Mouse (Mus musculus): ENCODE measurements around the gene Zfp213. TPM values are rescaled to one million over a fixed set of nuclear protein-coding genes. Genes with fewer than 3 reads are reported as not detected.

The Zfp213 gene
- polyA plus RNA-seq, 1 experiment: 3.4 TPM

GRCm38 (mm10) chr17:23553634-23554120 lies 10.4 kb downstream of the Zfp213 start:
- Histone ChIP-seq H3K4me3 (ENCODE audit: insufficient read depth, low read depth, low read length) (no peak overlapping the region), H3K4me1 (ENCODE audit: control insufficient read depth, insufficient read depth, insufficient read length, low read length) (peaks cover 3% of the 10 kb centered on the region), H3K27ac (replicated peaks; ENCODE audit: low read depth, low read length) (no peak overlapping the region)

DNA sequence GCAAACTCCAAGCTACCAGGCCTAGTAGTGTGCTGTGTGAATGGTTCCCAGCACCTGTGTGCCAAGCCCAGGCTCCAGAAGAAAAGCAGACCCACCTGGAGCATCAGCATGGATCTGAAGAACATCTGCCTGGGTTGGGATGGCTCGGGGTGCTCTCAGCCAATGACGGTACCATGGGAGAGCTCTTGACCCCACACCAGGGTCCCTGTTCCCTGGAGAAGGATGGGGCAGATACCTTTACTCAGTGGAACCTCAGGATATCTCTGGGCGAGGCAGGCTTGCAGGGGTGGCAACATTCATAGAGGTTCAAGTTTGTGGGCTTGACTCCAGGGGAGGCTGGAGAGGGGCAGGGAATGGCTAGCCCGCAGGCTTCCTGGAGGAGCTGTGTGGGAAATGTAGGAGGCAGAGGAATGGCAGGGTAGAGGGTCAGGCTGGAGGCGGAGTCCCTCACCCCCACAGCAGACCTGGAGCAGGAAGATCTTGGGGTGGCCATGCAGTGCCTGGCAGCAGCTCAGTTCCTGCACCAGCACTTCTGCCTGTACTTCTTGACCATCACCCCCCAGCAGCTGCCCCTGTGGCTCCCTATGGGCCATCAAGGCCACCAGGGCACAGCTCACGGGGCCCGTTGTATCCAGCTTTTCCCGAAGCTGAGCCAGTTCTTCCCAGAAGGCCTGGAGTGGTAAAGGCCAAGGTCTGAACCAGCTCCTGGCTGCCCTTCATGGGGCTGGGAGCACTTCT lies 11.0 kb downstream of the Zfp213 start:
- Histone ChIP-seq H3K27ac (replicated peaks; ENCODE audit: low read depth, low read length) (no peak overlapping the region), H3K4me3 (ENCODE audit: insufficient read depth, low read depth, low read length) (no peak overlapping the region), H3K4me1 (ENCODE audit: control insufficient read depth, insufficient read depth, insufficient read length, low read length) (peaks cover 3% of the 10 kb centered on the region)

DNA sequence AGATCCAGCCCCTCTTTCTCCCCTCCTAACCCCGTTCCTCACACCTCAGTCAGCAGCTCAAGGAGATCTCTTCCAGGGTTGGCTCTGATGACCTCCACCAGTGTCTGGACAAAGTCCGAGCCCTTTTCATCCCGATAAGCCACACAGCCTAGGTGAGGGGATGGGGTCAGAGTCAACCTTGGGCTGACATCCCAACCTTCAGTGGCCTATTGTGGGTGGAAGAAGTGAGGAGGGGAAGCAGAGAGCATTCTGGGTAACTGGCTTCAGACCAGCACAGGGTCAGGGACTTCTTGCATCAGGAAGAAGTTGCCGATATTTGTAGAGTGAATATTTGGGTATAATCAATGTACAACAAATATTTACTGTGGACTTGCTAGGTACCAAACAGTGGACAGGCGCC lies 12.1 kb downstream of the Zfp213 start:
- no peak overlapping the region for H3K27ac ChIP-seq (replicated peaks; ENCODE audit: low read depth, low read length)
- H3K4me3 ChIP-seq (ENCODE audit: insufficient read depth, low read depth, low read length): no peak overlapping the region
- H3K4me1 ChIP-seq (ENCODE audit: control insufficient read depth, insufficient read depth, insufficient read length, low read length): peaks cover 3% of the 10 kb centered on the region

- Histone ChIP-seq H3K4me3 (ENCODE audit: insufficient read depth, low read depth, low read length) (no peak overlapping the region), H3K27ac (replicated peaks; ENCODE audit: low read depth, low read length) (no peak overlapping the region), H3K4me1 (ENCODE audit: control insufficient read depth, insufficient read depth, insufficient read length, low read length) (peaks cover 3% of the 10 kb centered on the region)
Measured at GRCm38 (mm10) chr17:23551416-23551815, 12.6 kb downstream of the Zfp213 start.

GRCm38 (mm10) chr17:23550856-23551255 lies 13.2 kb downstream of the Zfp213 start:
- H3K27ac ChIP-seq (replicated peaks; ENCODE audit: low read depth, low read length): peak overlapping the region; percentile 60

GRCm38 (mm10) chr17:23550188-23550791 lies 13.7 kb downstream of the Zfp213 start:
- Histone ChIP-seq H3K4me1 (ENCODE audit: control insufficient read depth, insufficient read depth, insufficient read length, low read length) (peaks cover 3% of the 10 kb centered on the region), H3K4me3 (ENCODE audit: insufficient read depth, low read depth, low read length) (peak overlapping the region; percentile 68), H3K27ac (replicated peaks; ENCODE audit: low read depth, low read length) (peak overlapping the region; percentile 60)

More at GRCm38 (mm10) chr17:23550856-23551255, 13.2 kb downstream of the Zfp213 start:
- peak overlapping the region; percentile 68 for H3K4me3 ChIP-seq (ENCODE audit: insufficient read depth, low read depth, low read length)
- peaks cover 3% of the 10 kb centered on the region for H3K4me1 ChIP-seq (ENCODE audit: control insufficient read depth, insufficient read depth, insufficient read length, low read length)

DNA sequence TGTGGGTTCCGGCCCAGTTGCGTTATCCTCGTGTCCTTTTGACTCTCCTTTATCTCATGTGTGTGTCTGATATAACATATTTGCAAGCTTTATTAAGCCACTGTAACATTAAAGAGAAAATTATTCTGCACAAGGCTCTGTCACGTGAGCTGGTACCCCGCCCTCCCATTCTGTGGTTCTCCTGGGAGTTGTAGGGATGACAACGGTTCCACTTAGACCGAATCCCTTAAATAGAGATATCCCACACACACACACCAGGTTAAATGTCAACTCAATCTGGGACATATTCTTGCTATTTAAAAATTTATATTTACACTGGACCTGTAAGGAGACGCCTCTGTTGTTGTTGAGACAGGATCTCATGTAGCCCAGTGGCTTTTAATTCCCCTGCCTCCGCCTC lies 14.6 kb downstream of the Zfp213 start:
- Histone ChIP-seq H3K4me1 (ENCODE audit: control insufficient read depth, insufficient read depth, insufficient read length, low read length) (peaks cover 3% of the 10 kb centered on the region), H3K27ac (replicated peaks; ENCODE audit: low read depth, low read length) (no peak overlapping the region), H3K4me3 (ENCODE audit: insufficient read depth, low read depth, low read length) (peak overlapping the region; percentile 68)

DNA sequence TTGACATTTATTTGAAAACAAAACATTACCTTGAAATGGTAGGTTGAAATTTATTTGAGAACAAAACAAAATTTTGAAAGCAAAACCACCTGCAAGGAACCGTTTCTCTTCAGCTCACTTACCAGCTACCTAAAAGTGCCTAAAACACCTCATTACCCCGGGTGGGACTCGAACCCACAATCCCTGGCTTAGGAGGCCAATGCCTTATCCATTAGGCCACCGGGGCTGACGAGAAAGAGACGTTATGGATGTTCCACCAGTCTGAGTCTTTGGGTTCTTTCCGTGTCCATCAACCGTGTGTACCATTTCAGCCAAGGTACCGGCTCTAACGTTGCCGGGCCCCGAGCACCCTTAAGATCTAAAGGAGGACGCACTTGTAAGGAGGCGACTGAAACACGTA lies 15.4 kb downstream of the Zfp213 start:
- H3K27ac ChIP-seq (replicated peaks; ENCODE audit: low read depth, low read length): no peak overlapping the region

DNA sequence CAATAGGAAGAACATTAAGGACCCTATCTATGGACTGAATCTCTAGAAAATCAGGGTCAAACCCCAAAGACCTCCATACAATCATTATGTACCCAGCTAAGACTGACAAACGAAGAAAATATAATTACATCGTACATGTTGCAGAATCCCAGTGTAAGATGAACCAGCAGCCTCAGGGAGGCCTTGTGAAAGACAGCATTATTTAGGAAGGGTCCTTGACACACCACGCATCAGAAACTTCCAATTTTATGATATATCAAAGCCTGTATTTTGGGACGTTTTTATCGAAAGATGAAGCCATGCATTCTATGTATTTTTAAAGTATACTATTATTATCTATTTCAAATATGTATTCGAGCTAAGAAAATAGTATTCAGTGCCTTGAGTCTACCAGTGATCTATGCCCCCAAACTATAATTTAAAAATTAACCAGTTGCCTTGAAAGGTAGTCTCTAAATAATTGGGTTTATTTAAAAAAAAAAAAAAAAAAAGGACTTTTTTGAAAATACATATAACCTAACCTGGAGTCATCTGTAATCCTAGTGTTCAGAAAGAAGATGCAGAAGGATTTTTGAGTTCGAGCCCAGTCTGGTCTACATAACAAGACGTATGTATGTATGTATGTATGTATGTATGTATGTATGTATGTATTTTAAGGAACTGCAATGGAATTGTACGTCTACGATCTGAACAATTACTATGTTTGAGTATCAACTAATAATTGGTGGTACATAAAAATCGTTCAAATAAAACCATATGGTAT lies 16.2 kb downstream of the Zfp213 start:
- peaks cover 9% of the 10 kb centered on the region for H3K4me1 ChIP-seq (ENCODE audit: control insufficient read depth, insufficient read depth, insufficient read length, low read length)
- no peak overlapping the region for H3K4me3 ChIP-seq (ENCODE audit: insufficient read depth, low read depth, low read length)

More for the DNA sequence above, 15.4 kb downstream of the Zfp213 start:
- Histone ChIP-seq H3K4me3 (ENCODE audit: insufficient read depth, low read depth, low read length) (peak overlapping the region; percentile 68), H3K4me1 (ENCODE audit: control insufficient read depth, insufficient read depth, insufficient read length, low read length) (peaks cover 5% of the 10 kb centered on the region)

GRCm38 (mm10) chr17:23546702-23547505 lies 17.1 kb downstream of the Zfp213 start:
- Histone ChIP-seq H3K4me1 (ENCODE audit: control insufficient read depth, insufficient read depth, insufficient read length, low read length) (peaks cover 10% of the 10 kb centered on the region), H3K4me3 (ENCODE audit: insufficient read depth, low read depth, low read length) (peak overlapping the region; percentile 82), H3K27ac (replicated peaks; ENCODE audit: low read depth, low read length) (peak overlapping the region; percentile 86)

More for the DNA sequence above, 16.2 kb downstream of the Zfp213 start:
- no peak overlapping the region for H3K27ac ChIP-seq (replicated peaks; ENCODE audit: low read depth, low read length)

DNA sequence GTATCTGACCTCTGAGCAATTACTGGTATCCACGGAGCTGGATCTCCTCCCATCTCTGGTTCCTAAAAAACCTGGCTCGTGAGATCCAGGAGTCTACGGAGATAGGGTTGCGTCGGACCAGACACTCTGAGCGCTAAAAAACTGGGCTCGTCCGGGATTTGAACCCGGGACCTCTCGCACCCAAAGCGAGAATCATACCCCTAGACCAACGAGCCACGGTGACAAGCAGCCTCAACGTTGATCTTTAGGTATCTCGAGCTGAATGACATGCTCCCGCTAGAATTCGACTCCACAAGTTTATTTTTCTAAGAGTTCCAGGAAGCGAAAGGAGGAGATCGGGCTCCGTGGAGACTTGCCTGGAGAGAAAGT lies 17.7 kb downstream of the Zfp213 start:
- Histone ChIP-seq H3K27ac (replicated peaks; ENCODE audit: low read depth, low read length) (peak overlapping the region; percentile 86), H3K4me3 (ENCODE audit: insufficient read depth, low read depth, low read length) (peak overlapping the region; percentile 82), H3K4me1 (ENCODE audit: control insufficient read depth, insufficient read depth, insufficient read length, low read length) (peaks cover 10% of the 10 kb centered on the region)

DNA sequence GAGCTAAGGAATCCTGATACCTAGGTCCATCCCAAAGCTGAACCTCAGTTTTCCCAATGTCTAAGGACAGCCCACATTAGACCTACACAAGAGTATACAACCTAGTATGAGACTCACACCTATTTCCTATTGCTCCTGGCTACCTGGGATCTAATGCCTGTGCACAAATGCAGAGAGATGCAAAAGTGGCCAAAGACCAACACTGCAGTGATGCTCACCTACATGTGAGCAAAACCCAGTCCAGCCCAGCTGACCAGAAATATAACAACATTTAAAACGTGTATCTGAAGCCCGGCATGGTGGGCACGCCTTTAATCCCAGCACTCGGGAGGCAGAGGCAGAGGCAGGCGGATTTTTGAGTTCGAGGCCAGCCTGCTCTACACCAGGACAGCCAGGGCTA lies 18.2 kb downstream of the Zfp213 start:
- no peak overlapping the region for H3K4me3 ChIP-seq (ENCODE audit: insufficient read depth, low read depth, low read length)
- no peak overlapping the region for H3K27ac ChIP-seq (replicated peaks; ENCODE audit: low read depth, low read length)
- H3K4me1 ChIP-seq (ENCODE audit: control insufficient read depth, insufficient read depth, insufficient read length, low read length): peaks cover 10% of the 10 kb centered on the region; the same call in 1 of the 2 replicates

DNA sequence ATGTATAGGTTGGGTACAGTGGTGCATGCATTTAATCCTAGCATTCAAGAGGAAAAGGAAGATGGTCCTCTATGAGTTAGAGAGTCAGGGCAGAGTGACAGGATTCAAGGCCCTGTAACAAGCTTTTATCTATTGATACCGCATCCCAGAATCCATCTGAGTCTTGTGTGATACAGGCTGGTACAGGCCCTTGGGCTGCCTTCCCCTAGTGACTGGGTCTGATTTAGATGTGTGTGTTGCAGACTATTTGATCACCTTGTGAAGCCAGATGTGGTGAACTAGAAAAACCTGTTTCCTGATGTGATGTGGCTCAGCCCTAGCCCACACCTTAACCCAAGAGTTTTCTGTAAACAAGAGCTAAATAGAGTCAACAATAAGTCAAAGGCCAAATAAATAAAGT lies 19.3 kb downstream of the Zfp213 start:
- peaks cover 10% of the 10 kb centered on the region; the same call in 1 of the 2 replicates for H3K4me1 ChIP-seq (ENCODE audit: control insufficient read depth, insufficient read depth, insufficient read length, low read length)
- H3K4me3 ChIP-seq (ENCODE audit: insufficient read depth, low read depth, low read length): no peak overlapping the region
- H3K27ac ChIP-seq (replicated peaks; ENCODE audit: low read depth, low read length): no peak overlapping the region

DNA sequence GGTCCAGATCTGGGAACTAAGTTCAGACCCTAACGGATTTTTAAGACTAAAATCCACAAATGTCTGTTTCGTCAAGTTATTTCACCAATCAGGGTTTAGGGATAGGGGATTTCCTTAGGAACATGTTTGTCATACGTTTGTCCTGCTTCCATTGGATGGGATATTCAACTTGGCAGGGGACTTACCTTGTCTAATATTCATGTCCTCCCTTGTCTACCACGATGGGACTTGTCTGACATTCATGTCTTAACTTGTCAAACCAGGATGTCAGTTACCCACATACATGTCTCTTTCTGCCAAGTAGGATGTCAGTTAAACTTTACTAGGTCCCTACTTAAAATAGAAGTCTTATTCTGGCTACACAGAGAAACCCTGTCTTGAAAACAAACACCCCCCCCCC lies 20.1 kb downstream of the Zfp213 start:
- peaks cover 10% of the 10 kb centered on the region; the same call in 1 of the 2 replicates for H3K4me1 ChIP-seq (ENCODE audit: control insufficient read depth, insufficient read depth, insufficient read length, low read length)
- H3K27ac ChIP-seq (replicated peaks; ENCODE audit: low read depth, low read length): peak overlapping the region; percentile 86
- H3K4me3 ChIP-seq (ENCODE audit: insufficient read depth, low read depth, low read length): no peak overlapping the region
